Mouse (Mus musculus): ENCODE results near the gene Gm28230. TPM values are rescaled to one million over a fixed set of nuclear protein-coding genes. Genes with fewer than 3 reads are reported as not detected.
A peak's percentile ranks its signal among the peaks of the same experiment; 100 is the strongest.

Gm28230 gene
- polyA plus RNA-seq, 1 experiment from 2014 or later, result not detected

- Histone ChIP-seq H3K27me3 (peaks cover 94% of the 10 kb centered on the region), H3K9ac (replicated peaks) (no peak overlapping the region), H3K36me3 (no peaks in the 10 kb centered on the region), H3K4me1 (peaks cover 22% of the 10 kb centered on the region), H3K27ac (replicated peaks) (no peak overlapping the region), H3K9me3 (no peaks in the 10 kb centered on the region), H3K4me3 (peak overlapping the region; percentile 27), H3K4me2 (replicated peaks) (peak overlapping the region; percentile 44)
- WGBS, result under 1% methylated on average over 25 of the region's 25 CpGs
- ATAC-seq (ENCODE audit: low FRiP score, low read depth), result no peak
These were observed 26.6 kb downstream of the Gm28230 start for GRCm38 (mm10) chr2:74753175-74753523.

- no peak overlapping the region for H3K27ac ChIP-seq (replicated peaks)
- H3K9ac ChIP-seq (replicated peaks), result no peak overlapping the region
- WGBS, result 14% methylated on average over 5 of the region's 5 CpGs
- H3K4me3 ChIP-seq, result no peak overlapping the region
- no peak overlapping the region for H3K4me2 ChIP-seq (replicated peaks)
- peaks cover 94% of the 10 kb centered on the region for H3K27me3 ChIP-seq
- H3K4me1 ChIP-seq, result peaks cover 22% of the 10 kb centered on the region
- no peaks in the 10 kb centered on the region for H3K9me3 ChIP-seq
- no peak for ATAC-seq (ENCODE audit: low FRiP score, low read depth)
- no peaks in the 10 kb centered on the region for H3K36me3 ChIP-seq
These were observed 27.2 kb downstream of the Gm28230 start for GRCm38 (mm10) chr2:74753711-74754110.

GRCm38 (mm10) chr2:74760146-74760545 lies 33.6 kb downstream of the Gm28230 start:
- H3K9me3 ChIP-seq, result no peaks in the 10 kb centered on the region
- no peak overlapping the region for H3K27ac ChIP-seq (replicated peaks)
- peaks cover 17% of the 10 kb centered on the region for H3K4me1 ChIP-seq
- 0% methylated on average over 1 of the region's 1 CpGs for WGBS
- no peak overlapping the region for H3K4me2 ChIP-seq (replicated peaks)
- peaks cover 91% of the 10 kb centered on the region for H3K27me3 ChIP-seq
- H3K4me3 ChIP-seq, result no peak overlapping the region
- no peak overlapping the region for H3K9ac ChIP-seq (replicated peaks)
- no peaks in the 10 kb centered on the region for H3K36me3 ChIP-seq
- ATAC-seq (ENCODE audit: low FRiP score, low read depth), result no peak

GRCm38 (mm10) chr2:74761941-74762340 lies 35.4 kb downstream of the Gm28230 start:
- H3K9ac ChIP-seq (replicated peaks), result no peak overlapping the region
- WGBS, result 10% methylated on average over 13 of the region's 13 CpGs
- no peak overlapping the region; the same call in 1 of the 2 replicates for H3K4me2 ChIP-seq (replicated peaks)
- no peak overlapping the region for H3K4me3 ChIP-seq
- H3K27me3 ChIP-seq, result peaks cover 93% of the 10 kb centered on the region
- no peaks in the 10 kb centered on the region for H3K36me3 ChIP-seq
- ATAC-seq (ENCODE audit: low FRiP score, low read depth), result no peak
- H3K9me3 ChIP-seq, result no peaks in the 10 kb centered on the region
- peaks cover 17% of the 10 kb centered on the region for H3K4me1 ChIP-seq
- H3K27ac ChIP-seq (replicated peaks), result no peak overlapping the region

- Histone ChIP-seq H3K27me3 (peaks cover 91% of the 10 kb centered on the region), H3K27ac (replicated peaks) (no peak within 1 kb of the TSS), H3K4me1 (peaks cover 17% of the 10 kb centered on the region), H3K4me2 (replicated peaks) (peak within 1 kb of the TSS; percentile 76), H3K36me3 (no peaks in the 10 kb centered on the region), H3K9me3 (no peaks in the 10 kb centered on the region), H3K9ac (replicated peaks) (no peak within 1 kb of the TSS), H3K4me3 (peak within 1 kb of the TSS; percentile 46)
- under 1% methylated on average over 59 of the region's 61 CpGs for WGBS
- ATAC-seq (ENCODE audit: low FRiP score, low read depth), result peak; percentile 81
These were observed 36.2 kb downstream of the Gm28230 start, which contains the start of gene Hoxd1 for GRCm38 (mm10) chr2:74762522-74763244. TSS of gene Hoxd1 (plus strand) at chr2:74762980.

GRCm38 (mm10) chr2:74763245-74763735 lies 36.8 kb downstream of the Gm28230 start:
- peaks cover 17% of the 10 kb centered on the region for H3K4me1 ChIP-seq
- under 1% methylated on average over 53 of the region's 53 CpGs for WGBS
- peak overlapping the region; percentile 46 for H3K4me3 ChIP-seq
- no peak overlapping the region for H3K9ac ChIP-seq (replicated peaks)
- H3K36me3 ChIP-seq, result no peaks in the 10 kb centered on the region
- H3K27me3 ChIP-seq, result peaks cover 86% of the 10 kb centered on the region
- no peak overlapping the region for H3K27ac ChIP-seq (replicated peaks)
- peak overlapping the region; percentile 76 for H3K4me2 ChIP-seq (replicated peaks)
- peak; percentile 27; the same call in 1 of the 2 replicates for ATAC-seq (ENCODE audit: low FRiP score, low read depth)
- no peaks in the 10 kb centered on the region for H3K9me3 ChIP-seq

GRCm38 (mm10) chr2:74763976-74764375 lies 37.4 kb downstream of the Gm28230 start:
- 59% methylated on average over 10 of the region's 10 CpGs for WGBS
- Histone ChIP-seq H3K27ac (replicated peaks) (no peak overlapping the region), H3K9ac (replicated peaks) (no peak overlapping the region), H3K9me3 (no peaks in the 10 kb centered on the region), H3K36me3 (no peaks in the 10 kb centered on the region), H3K27me3 (peaks cover 87% of the 10 kb centered on the region), H3K4me1 (peaks cover 17% of the 10 kb centered on the region), H3K4me3 (no peak overlapping the region), H3K4me2 (replicated peaks) (no peak overlapping the region)
- no peak for ATAC-seq (ENCODE audit: low FRiP score, low read depth)

GRCm38 (mm10) chr2:74774359-74774758 lies 47.8 kb downstream of the Gm28230 start:
- Histone ChIP-seq H3K4me1 (no peaks in the 10 kb centered on the region), H3K27ac (replicated peaks) (no peak overlapping the region), H3K4me2 (replicated peaks) (no peak overlapping the region), H3K9me3 (no peaks in the 10 kb centered on the region), H3K27me3 (peaks cover 8% of the 10 kb centered on the region; the same call in 1 of the 2 replicates), H3K36me3 (no peaks in the 10 kb centered on the region), H3K4me3 (no peak overlapping the region), H3K9ac (replicated peaks) (no peak overlapping the region)
- 86% methylated on average over 2 of the region's 2 CpGs for WGBS
- no peak for ATAC-seq (ENCODE audit: low FRiP score, low read depth)

- 73% methylated on average over 13 of the region's 13 CpGs for WGBS
- Histone ChIP-seq H3K36me3 (no peaks in the 10 kb centered on the region), H3K9me3 (no peaks in the 10 kb centered on the region), H3K27ac (replicated peaks) (no peak overlapping the region), H3K4me3 (no peak overlapping the region), H3K4me1 (no peaks in the 10 kb centered on the region), H3K27me3 (no peaks in the 10 kb centered on the region), H3K4me2 (replicated peaks) (no peak overlapping the region), H3K9ac (replicated peaks) (no peak overlapping the region)
- ATAC-seq (ENCODE audit: low FRiP score, low read depth), result no peak
These were observed 51.2 kb downstream of the Gm28230 start for GRCm38 (mm10) chr2:74777536-74778275.

- no peak overlapping the region for H3K9ac ChIP-seq (replicated peaks)
- H3K27ac ChIP-seq (replicated peaks), result no peak overlapping the region
- WGBS, result 88% methylated on average over 5 of the region's 5 CpGs
- ATAC-seq (ENCODE audit: low FRiP score, low read depth), result no peak
- H3K4me2 ChIP-seq (replicated peaks), result no peak overlapping the region
- H3K36me3 ChIP-seq, result no peaks in the 10 kb centered on the region
- H3K4me1 ChIP-seq, result no peaks in the 10 kb centered on the region
- no peaks in the 10 kb centered on the region for H3K27me3 ChIP-seq
- H3K4me3 ChIP-seq, result no peak overlapping the region
- H3K9me3 ChIP-seq, result no peaks in the 10 kb centered on the region
These were observed 54.9 kb downstream of the Gm28230 start for GRCm38 (mm10) chr2:74781386-74781785.

GRCm38 (mm10) chr2:74795531-74795930 lies 69.0 kb downstream of the Gm28230 start:
- ATAC-seq (ENCODE audit: low FRiP score, low read depth), result no peak
- Histone ChIP-seq H3K27me3 (no peaks in the 10 kb centered on the region), H3K36me3 (no peaks in the 10 kb centered on the region), H3K9me3 (no peaks in the 10 kb centered on the region), H3K4me1 (no peaks in the 10 kb centered on the region), H3K4me2 (replicated peaks) (no peak overlapping the region), H3K9ac (replicated peaks) (no peak overlapping the region), H3K4me3 (no peak overlapping the region), H3K27ac (replicated peaks) (no peak overlapping the region)
- 64% methylated on average over 7 of the region's 7 CpGs for WGBS

Data from midbrain, embryonic 12.5 days (tissue).